Mouse (Mus musculus) embryonic stem cell, embryonic (primary cell): ENCODE results near the gene Rnf208.

Source experiments
- CTCF ChIA-PET, 4 experiments: fragments of 300-600 bp in 2 of 4; fragments of 350-600 bp in 2 of 4; sonication (Branson Sonifier 250); formaldehyde crosslinking; loops; one replicate each; lab custom pipeline; 2022; ENCODE audit warnings: inconsistent platforms in 2 of 4; lab: Charles Lee
- POLR2A ChIA-PET, 4 experiments: fragments of 300-600 bp in 2 of 4; fragments of 350-600 bp in 2 of 4; sonication (Branson Sonifier 250); formaldehyde crosslinking; loops; one replicate each; lab custom pipeline; 2022; ENCODE audit warnings: antibody characterized with exemption in 4 of 4, inconsistent platforms in 1 of 4; lab: Charles Lee

Rnf208 gene

DNA sequence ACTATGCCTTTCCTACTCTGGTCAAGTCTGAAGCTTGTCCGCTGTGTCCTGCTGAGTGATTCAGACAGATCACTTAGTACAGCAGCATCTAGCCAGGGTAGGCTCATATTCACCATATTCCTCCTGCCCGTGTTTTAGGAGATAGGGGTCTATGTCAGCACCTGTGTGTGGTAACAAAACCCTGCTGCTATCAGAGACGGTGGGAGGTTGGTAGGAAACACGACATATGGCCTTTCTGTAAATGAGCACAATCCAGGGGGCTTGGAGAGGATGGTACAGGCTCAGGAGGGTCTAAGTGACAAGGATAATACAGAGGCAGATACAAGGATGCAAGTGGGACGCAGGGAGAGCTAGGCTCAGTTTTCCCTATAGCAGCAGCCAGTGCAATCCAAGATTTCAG is 12.5 kb upstream of the Rnf208 start:
- ChIA-PET CTCF (interaction anchor here (1.1 to 5.3 kb wide), 12 partner anchors 10 to 171 kb away, joined by 4 to 54 read pairs (median 12); partner anchors contain the start of genes AL732309.1 (in 1 of the 4), Cysrt1 (in 1 of the 4), Fam166a (in 1 of the 4) and Nrarp (in 1 of the 4)), POLR2A (interaction anchor here in 3 of 4 experiments (0.6 to 75.9 kb wide), 11 partner anchors 2 to 322 kb away, joined by 3 to 2347 read pairs (median 10); partner anchors contain the start of genes AL732309.1 (in 2 of the 3), Anapc2 (in 2 of the 3), Cysrt1 (in 2 of the 3) and Fam166a (in 2 of the 3))

DNA sequence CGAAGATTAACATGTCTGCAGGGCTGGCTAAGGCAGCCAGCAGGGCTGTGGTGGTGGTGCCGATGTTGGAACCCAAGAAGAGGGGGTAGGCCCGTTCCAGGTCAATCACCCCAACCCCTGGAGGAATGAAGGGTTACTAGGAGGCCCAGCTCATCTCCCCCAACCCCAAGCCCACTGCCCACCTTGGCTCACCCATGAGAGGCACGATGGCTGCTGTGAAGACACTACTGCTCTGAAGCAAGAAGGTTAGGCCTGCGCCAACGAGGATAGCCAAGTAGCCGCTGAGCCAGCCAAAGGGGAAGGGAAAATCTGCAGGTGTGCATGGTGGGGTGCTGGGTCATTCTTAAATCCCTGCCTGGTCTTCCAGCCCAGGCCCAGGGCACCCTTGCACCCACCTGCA is 11.5 kb upstream of the Rnf208 start:
- CTCF ChIA-PET, result interaction anchor here in 2 of 4 experiments (0.6 to 5.3 kb wide), 6 partner anchors 11 to 205 kb away, joined by 4 to 54 read pairs (median 14); partner anchors contain the start of genes Cysrt1 (in 1 of the 2), Rnf208 (in 1 of the 2), Tmem203 (in 1 of the 2) and Tor4a (in 1 of the 2)
- POLR2A ChIA-PET, result interaction anchor here (0.5 to 75.9 kb wide), 13 partner anchors 3 to 137 kb away, joined by 3 to 2347 read pairs (median 7); partner anchors contain the start of genes Cysrt1 (in 3 of the 4), Rnf208 (in 3 of the 4), AL732309.1 (in 2 of the 4) and Anapc2 (in 2 of the 4)

DNA sequence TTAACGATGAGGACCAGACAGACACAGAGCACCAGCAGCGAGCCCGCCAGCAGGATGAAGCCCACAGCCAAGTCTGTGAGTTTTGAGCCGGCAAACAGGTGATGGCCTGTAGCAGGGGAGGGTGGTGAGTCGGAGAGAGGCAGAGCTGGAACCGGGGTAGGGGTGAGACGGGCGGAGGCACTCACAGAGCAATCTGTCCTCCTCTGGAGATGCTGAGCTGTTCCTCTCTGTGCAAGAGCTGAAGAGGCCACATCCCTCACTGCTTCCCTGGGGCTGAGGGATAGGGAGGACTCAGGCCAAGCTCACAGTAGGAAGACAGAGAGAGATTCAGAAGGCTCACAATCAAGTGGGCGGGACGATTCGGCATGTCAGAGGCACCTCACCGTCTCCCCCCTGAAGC is 11.0 kb upstream of the Rnf208 start:
- ChIA-PET CTCF (interaction anchor here in 2 of 4 experiments (0.7 to 5.3 kb wide), 5 partner anchors 10 to 62 kb away, joined by 3 to 54 read pairs (median 5); partner anchors contain the start of genes Cysrt1 (in 1 of the 2), Rnf208 (in 1 of the 2) and Tmem203 (in 1 of the 2)), POLR2A (interaction anchor here (0.5 to 75.9 kb wide), 14 partner anchors 4 to 296 kb away, joined by 3 to 2347 read pairs (median 6); partner anchors contain the start of genes Cysrt1 (in 3 of the 4), Rnf208 (in 3 of the 4), AL732309.1 (in 2 of the 4) and Anapc2 (in 2 of the 4))

DNA sequence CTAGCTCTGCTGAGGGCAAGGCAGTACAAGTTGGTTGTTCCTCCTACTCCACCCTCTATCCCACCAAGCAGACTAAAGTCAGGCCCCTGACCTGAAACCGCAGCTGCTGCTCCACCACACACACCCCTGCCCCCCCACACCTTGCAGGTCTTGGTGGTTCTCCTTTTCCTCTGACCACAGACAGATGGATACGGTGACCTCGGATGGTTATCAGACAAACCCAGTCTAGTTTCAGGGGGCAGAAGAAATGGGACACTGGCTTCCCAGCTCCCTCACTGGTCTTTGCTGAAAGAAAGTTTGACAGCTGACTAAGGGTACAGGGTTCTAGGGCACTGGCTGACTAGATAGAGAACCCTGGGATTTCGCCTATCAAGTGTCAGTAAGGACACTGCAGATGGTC is 8.6 kb upstream of the Rnf208 start:
- ChIA-PET CTCF (interaction anchor here in 2 of 4 experiments (0.5 to 0.6 kb wide), 2 partner anchors 41 to 184 kb away, joined by 3 to 11 read pairs; no protein-coding TSS in a partner anchor), POLR2A (interaction anchor here in 3 of 4 experiments (0.7 to 75.9 kb wide), 7 partner anchors 6 to 160 kb away, joined by 4 to 2347 read pairs (median 1600); partner anchors contain the start of genes AL732309.1 (in 2 of the 3), Anapc2 (in 2 of the 3), Cysrt1 (in 2 of the 3) and Fam166a (in 2 of the 3))

DNA sequence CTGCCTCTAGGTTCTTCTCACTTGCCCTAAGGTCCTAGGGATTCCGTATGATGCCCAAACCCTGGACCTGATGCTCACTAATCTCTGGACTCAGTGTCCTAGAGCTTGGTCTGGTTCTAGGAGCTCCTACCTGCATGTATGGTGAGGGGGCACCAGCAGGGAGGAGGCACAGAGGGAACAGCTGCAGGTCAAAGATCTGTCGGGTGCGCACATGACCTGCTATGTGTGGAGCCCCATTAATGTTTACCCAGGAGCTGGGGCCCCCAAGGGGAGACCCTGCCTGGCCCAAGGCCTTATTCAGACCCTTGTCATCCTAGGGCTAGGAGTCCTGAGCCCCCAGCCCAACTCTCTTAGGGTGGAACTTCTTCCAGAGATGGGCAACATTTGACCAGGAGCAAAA is 8.0 kb upstream of the Rnf208 start, which contains the start of gene Slc34a3:
Gene Slc34a3, minus strand, starts transcription at position 315 of the 400 bp plus-strand sequence.
- CTCF ChIA-PET, result no interaction called here

DNA sequence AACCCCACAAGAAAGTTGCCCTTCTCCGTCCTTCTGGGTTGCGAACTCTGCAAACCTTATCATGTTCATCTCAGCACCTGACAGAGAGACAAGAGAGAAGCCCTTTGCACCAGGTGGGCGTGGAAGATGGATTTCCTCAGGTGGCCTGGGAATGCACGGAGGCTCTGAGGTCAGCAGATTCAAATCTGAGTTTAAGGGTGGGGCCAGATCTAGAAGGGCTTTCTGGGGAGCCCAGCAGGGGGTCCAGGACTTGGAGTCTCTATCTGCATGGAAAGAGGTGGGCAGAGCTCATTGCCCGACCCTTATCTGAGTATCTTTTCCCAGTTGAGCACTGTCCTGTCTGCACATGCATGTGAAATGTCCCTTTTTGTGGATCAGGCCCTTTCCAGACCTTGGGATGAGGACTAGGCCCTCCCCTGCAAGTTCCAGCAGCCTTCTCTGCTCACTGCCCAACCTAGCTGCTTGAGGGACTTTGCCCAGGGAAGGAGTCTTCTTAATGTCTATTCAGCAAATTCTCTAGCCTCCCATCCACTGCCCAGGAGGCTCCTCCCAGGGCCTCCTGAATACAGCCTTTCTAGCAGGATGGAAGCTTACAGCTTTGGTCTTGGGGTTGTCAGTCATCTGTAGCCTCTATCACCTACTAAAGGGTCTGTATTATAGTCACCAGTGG is 7.4 kb upstream of the Rnf208 start:
- ChIA-PET CTCF (interaction anchor here in 1 of 4 experiments (1.3 kb wide), 1 partner anchor 14 kb away, joined by 4 read pairs; no protein-coding TSS in a partner anchor), POLR2A (interaction anchor here in 3 of 4 experiments (0.6 to 75.9 kb wide), 7 partner anchors 4 to 24 kb away, joined by 3 to 2347 read pairs (median 1600); partner anchors contain the start of genes Tubb4b (in 3 of the 3), AL732309.1 (in 2 of the 3), Anapc2 (in 2 of the 3) and Cysrt1 (in 2 of the 3))

More for the DNA sequence above, 8.0 kb upstream of the Rnf208 start, which contains the start of gene Slc34a3:
- POLR2A ChIA-PET, result interaction anchor here in 3 of 4 experiments (0.7 to 75.9 kb wide), 7 partner anchors 5 to 40 kb away, joined by 3 to 2347 read pairs (median 1600); partner anchors contain the start of genes Tubb4b (in 3 of the 3), AL732309.1 (in 2 of the 3), Anapc2 (in 2 of the 3) and Cysrt1 (in 2 of the 3)

DNA sequence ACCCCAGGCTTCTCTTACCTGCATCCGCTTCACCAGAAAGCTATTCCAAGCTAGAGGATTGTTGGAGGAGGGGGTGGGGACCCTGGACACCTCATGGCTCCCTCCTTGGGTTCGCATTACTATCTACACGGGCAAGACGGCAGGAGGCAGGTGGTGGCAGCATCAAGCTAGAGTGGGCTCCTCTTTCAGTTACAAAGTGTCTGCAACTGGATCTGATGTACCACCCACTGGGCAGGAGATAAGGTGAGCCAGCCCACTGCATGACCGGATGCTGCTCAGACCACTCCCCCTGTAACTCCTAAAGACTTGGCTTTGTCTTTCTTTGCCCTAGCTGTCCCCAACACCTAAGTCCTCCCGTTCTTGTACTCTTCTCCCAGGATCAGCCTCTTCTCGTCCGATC is 5.4 kb upstream of the Rnf208 start, which contains the start of gene Rnf224:
Gene Rnf224, minus strand, starts transcription at position 174 of the 400 bp plus-strand sequence.
- ChIA-PET POLR2A (interaction anchor here in 3 of 4 experiments (0.7 to 75.9 kb wide), 9 partner anchors 3 to 288 kb away, joined by 3 to 2347 read pairs (median 5); partner anchors contain the start of genes Tubb4b (in 3 of the 3), AL732309.1 (in 2 of the 3), Anapc2 (in 2 of the 3) and Cysrt1 (in 2 of the 3)), CTCF (interaction anchor here in 2 of 4 experiments (0.5 to 2.7 kb wide), 4 partner anchors 8 to 42 kb away, joined by 3 to 22 read pairs (median 6); partner anchors contain the start of gene Tprn (in 1 of the 2))

DNA sequence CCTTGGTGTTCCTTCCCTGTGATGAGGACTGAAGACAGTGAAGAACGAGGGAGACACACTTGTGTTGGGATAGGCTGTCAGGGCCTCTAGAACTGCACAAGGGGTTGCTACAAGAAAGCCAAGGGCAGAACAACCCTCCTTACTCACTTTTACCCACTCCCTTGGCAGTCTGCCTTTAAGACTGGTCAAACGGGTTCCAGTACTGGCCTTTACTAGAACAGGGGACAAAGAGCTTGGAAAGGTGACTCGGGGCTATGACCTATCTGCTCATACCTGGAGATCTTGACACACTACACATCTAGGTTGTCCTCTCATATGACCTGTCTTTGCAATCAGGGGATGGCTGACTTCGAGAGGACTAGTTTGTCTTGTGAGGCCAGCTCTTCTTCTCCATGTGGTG is 4.5 kb upstream of the Rnf208 start:
- CTCF ChIA-PET, result interaction anchor here in 2 of 4 experiments (1.3 to 2.7 kb wide), 4 partner anchors 9 to 25 kb away, joined by 5 to 22 read pairs (median 6); partner anchors contain the start of gene Tprn (in 1 of the 2)

DNA sequence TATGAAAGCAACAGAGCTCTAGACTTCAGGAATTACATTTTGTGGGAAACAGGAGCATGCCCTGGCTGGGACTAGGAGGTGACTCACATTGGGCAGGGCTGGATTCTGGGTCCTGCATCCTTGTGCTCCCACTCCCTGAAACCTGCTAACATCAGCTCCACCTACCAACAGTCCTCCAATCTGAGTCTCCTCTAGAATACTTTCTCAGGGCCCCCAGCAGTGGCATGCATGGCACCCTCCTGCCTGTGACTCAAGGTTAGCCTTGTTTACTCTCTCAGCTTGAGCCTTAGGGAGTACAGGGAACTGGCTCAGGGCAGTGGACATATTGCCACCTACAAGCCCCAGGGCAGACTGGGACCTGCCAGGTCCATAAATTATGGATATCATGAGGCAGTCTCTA is 3.9 kb upstream of the Rnf208 start:
- ChIA-PET POLR2A (interaction anchor here in 3 of 4 experiments (0.5 to 75.9 kb wide), 6 partner anchors 1 to 45 kb away, joined by 3 to 2347 read pairs (median 1600); partner anchors contain the start of genes AL732309.1 (in 2 of the 3), Anapc2 (in 2 of the 3), Cysrt1 (in 2 of the 3) and Fam166a (in 2 of the 3)), CTCF (interaction anchor here in 2 of 4 experiments (1.3 to 2.7 kb wide), 2 partner anchors 10 kb away, joined by 5 to 22 read pairs; no protein-coding TSS in a partner anchor)

More for the DNA sequence above, 4.5 kb upstream of the Rnf208 start:
- POLR2A ChIA-PET, result interaction anchor here in 3 of 4 experiments (0.5 to 75.9 kb wide), 8 partner anchors 2 to 57 kb away, joined by 3 to 2347 read pairs (median 804); partner anchors contain the start of genes AL732309.1 (in 2 of the 3), Anapc2 (in 2 of the 3), Cysrt1 (in 2 of the 3) and Fam166a (in 2 of the 3)

DNA sequence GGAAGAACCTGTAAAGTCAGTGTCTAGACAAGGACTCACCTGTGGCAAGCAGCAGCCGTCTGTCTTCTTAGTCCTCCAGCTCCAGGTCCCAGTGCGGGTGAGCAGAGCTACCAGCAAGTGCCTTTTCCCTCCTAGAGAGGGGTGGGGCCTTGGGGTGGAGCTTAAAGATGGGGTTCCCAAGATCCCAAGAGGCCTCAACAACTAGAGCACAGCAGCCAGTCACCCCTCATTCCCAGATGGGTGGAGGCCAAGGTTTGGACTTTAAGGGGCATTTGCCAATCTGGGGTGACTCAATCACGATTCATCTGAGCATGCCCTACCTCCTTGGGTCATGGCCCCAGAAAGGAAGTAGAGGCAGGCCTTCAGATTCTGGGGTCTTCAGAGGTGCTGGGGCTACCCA is 2.3 kb upstream of the Rnf208 start:
- POLR2A ChIA-PET, result interaction anchor here (0.6 to 75.9 kb wide), 25 partner anchors 10 to 337 kb away, joined by 3 to 2347 read pairs (median 5); partner anchors contain the start of genes Tmem203 (in 4 of the 4), Fam166a (in 2 of the 4), Nelfb (in 2 of the 4) and Rnf224 (in 2 of the 4)
- CTCF ChIA-PET, result interaction anchor here (0.9 to 4.7 kb wide), 8 partner anchors 9 to 137 kb away, joined by 3 to 54 read pairs (median 4); partner anchors contain the start of gene Tmem203 (in 1 of the 4)

DNA sequence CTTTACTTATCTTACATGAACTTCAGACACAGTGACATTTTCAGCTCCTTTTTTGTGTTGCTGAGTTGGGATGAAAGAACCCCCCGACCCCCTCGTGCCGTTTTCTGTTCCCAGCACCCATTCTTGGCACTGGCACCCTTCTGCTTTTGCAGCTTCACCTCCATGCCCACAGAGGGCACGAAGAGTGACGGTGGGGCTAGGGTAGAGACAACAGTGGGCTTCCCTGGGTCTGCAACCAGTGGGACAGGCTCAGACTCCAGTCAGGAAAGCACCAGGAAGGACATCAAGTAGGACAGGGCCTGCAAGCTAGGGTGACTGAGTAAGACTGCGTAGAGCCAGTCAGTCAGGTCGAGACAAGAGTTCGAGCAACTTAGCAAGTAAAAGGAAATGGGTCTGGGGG is 1.7 kb upstream of the Rnf208 start:
- POLR2A ChIA-PET, result interaction anchor here (0.5 to 75.9 kb wide), 53 partner anchors 8 to 733 kb away, joined by 3 to 2347 read pairs (median 4); partner anchors contain the start of genes Tmem203 (in 4 of the 4), Tor4a (in 3 of the 4), Tubb4b (in 3 of the 4) and Fam166a (in 2 of the 4)
- CTCF ChIA-PET, result interaction anchor here (0.6 to 4.7 kb wide), 17 partner anchors 8 to 343 kb away, joined by 3 to 54 read pairs (median 5); partner anchors contain the start of genes Tmem203 (in 1 of the 4) and Tubb4b (in 1 of the 4)

DNA sequence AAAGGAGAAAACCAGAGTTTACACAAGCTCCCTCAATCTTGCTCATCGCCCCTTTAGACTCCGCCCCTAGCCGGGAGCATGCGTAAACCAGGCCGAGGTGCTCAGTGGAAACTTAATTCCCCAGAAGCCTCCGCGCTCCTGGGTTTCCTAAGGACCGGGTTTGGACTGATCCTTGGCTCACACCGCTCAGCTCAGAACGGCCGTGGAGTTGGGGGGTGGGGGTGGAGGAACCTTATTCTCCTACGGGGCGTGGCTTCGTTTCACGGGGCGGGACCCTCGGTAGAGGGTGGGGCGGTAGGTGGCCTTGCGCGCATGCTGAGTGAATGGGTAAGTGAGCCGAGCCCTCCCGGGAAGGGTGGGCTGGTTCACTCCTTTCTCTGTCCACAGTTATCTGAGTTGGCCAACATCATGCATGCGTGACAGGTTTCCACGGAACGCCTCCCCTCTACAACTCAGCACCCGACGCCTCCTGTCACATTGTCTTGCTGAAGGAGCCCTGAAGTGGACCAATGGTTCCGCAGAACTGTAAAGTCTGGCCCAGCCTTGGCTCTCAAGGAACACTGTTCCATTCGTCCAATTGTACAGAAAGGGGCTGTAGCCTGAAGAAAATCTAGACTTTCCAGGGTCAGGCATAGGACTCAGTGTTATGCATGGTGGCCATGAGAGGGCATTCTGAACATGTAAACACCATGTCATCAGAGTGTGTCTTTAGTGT is 1.2 kb upstream of the Rnf208 start:
- POLR2A ChIA-PET, result interaction anchor here (0.5 to 75.9 kb wide), 54 partner anchors 8 to 733 kb away, joined by 3 to 2347 read pairs (median 4); partner anchors contain the start of genes Nrarp (in 3 of the 4), Tmem203 (in 3 of the 4), Tor4a (in 3 of the 4) and Tubb4b (in 3 of the 4)
- CTCF ChIA-PET, result interaction anchor here (0.5 to 4.7 kb wide), 18 partner anchors 8 to 343 kb away, joined by 3 to 54 read pairs (median 5); partner anchors contain the start of genes Tmem203 (in 1 of the 4) and Tubb4b (in 1 of the 4)

DNA sequence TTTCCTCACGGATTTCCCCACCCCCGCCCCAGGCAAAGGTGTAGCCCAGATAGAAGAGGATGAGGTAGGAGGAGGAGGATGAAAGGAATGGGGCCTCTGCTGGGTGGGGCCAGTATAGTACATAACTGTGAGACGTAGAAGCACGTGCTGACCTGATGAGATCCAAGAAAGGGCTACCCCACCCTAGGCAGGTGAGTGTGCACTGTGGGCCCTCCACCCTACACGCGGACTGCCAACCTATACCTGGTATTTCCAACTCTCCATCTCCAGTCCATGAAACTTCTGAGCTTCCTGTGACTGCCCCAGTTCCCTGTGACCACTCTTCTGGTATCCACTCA is 648 bp upstream of the Rnf208 start:
- CTCF ChIA-PET, result interaction anchor here in 2 of 4 experiments (0.5 to 4.7 kb wide), 5 partner anchors 12 to 185 kb away, joined by 3 to 54 read pairs (median 3); partner anchors contain the start of genes Tmem203 (in 1 of the 2) and Tubb4b (in 1 of the 2)
- POLR2A ChIA-PET, result interaction anchor here in 3 of 4 experiments (1.2 to 75.9 kb wide), 15 partner anchors 8 to 306 kb away, joined by 3 to 2347 read pairs (median 7); partner anchors contain the start of genes Tmem203 (in 3 of the 3), Fam166a (in 2 of the 3), Nelfb (in 2 of the 3) and Rnf224 (in 2 of the 3)

DNA sequence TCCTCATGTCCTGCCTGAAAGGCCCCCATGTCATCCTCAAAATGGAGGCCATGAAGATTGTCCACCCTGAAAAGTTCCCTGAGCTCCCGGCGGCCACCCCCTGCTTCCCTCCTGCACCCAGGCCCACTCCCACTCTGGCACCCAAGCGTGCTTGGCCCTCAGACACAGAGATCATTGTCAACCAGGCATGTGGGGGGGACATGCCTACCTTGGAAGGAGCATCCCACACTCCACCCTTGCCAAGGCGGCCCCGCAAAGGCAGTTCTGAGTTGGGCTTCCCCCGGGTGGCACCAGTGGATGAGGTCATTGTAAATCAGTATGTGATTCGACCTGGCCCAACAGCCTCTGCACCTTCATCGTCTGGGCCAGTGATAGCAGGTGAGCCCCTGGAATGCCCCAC is 1.3 kb downstream of the Rnf208 start:
- ChIA-PET POLR2A (interaction anchor here in 3 of 4 experiments (0.8 to 75.9 kb wide), 11 partner anchors 6 to 308 kb away, joined by 3 to 2347 read pairs (median 10); partner anchors contain the start of genes Tubb4b (in 3 of the 3), Fam166a (in 2 of the 3), Nelfb (in 2 of the 3) and Rnf224 (in 2 of the 3)), CTCF (interaction anchor here in 3 of 4 experiments (1.8 to 8.8 kb wide), 3 partner anchors 14 to 15 kb away, joined by 7 to 54 read pairs (median 51); no protein-coding TSS in a partner anchor)

DNA sequence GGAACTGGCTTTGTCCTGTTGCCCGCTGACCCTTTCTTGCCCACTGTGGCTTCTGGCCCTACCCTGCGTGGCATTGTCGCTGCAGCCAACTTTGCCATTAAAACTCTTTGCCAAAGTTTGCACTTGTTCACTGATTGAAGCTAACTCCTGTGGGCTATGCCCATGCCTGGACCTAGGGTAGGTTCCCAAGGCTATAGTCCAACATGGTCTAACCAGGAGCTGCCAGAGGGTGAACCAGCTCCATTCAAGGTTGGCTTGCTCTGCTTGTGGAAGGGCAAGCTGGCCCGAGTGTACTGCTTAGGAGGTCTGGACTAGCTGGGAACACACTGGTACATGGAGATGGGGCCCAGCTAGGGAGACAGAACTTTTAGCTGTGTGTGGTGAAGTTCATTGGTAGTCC is 2.1 kb downstream of the Rnf208 start:
- CTCF ChIA-PET, result interaction anchor here in 3 of 4 experiments (0.9 to 8.8 kb wide), 3 partner anchors 16 kb away, joined by 6 to 51 read pairs (median 9); no protein-coding TSS in a partner anchor
- POLR2A ChIA-PET, result interaction anchor here (0.7 to 75.9 kb wide), 13 partner anchors 6 to 92 kb away, joined by 3 to 2347 read pairs (median 6); partner anchors contain the start of genes Tmem203 (in 3 of the 4), Tubb4b (in 3 of the 4), Anapc2 (in 2 of the 4) and Fam166a (in 2 of the 4)
